ENCODE assay signal across 8 mouse cellular contexts in genomic region chr9:109931257-109932171, GRCm38 (mm10). TPM values are rescaled to one million over a fixed set of nuclear protein-coding genes. Genes with fewer than 3 reads are reported as not detected.
DNase-seq lines count a peak whose midpoint lies in the region; ATAC-seq and TF ChIP-seq lines count a peak whose summit lies in the region.

TSS of gene Map4 (plus strand) at chr9:109931460.

- peak; percentile 90 for DNase-seq in MEL-GATA-1-ER (ENCODE audit: extremely low read depth, low read depth)
- peak; percentile 98 for DNase-seq in cerebellum, adult 8-10 months
- peak; percentile 97 for DNase-seq in hindbrain, embryonic 10.5 days (ENCODE audit: low spot score)
- DNase-seq in layer of hippocampus, adult 9-11 months = peak; percentile 99
- DNase-seq in lung, postnatal 0 days (ENCODE audit: low spot score) = peak; percentile 98
- DNase-seq in ovary, postnatal 14 days (ENCODE audit: low spot score) = peak; percentile 93
- peak; percentile 97 for DNase-seq in thymus, postnatal 14 days

- no peaks in the 10 kb centered on the region for H3K27me3 ChIP-seq in hindbrain, embryonic 10.5 days (ENCODE audit: insufficient read depth, poor library complexity, severe bottlenecking)
- no peaks in the 10 kb centered on the region for H3K27me3 ChIP-seq in lung, postnatal 0 days (replicated peaks; ENCODE audit: insufficient read depth, low read length)

- H3K9me3 ChIP-seq in hindbrain, embryonic 10.5 days = no peaks in the 10 kb centered on the region
- H3K9me3 ChIP-seq in lung, postnatal 0 days (ENCODE audit: low read length) = no peaks in the 10 kb centered on the region

- H3K4me1 ChIP-seq in hindbrain, embryonic 10.5 days (replicated peaks) = peaks cover 21% of the 10 kb centered on the region
- H3K4me1 ChIP-seq in lung, postnatal 0 days (ENCODE audit: insufficient read depth, low read depth, low read length) = no peaks in the 10 kb centered on the region

- peak; percentile 69 for TF ChIP-seq CTCF in lung, postnatal 0 days (IDR thresholded peaks at IDR 0.05)

- under 1% methylated on average over 94 of the region's 94 CpGs for WGBS in hindbrain, embryonic 10.5 days
- WGBS in lung, postnatal 0 days = under 1% methylated on average over 69 of the region's 94 CpGs

- H3K27ac ChIP-seq in hindbrain, embryonic 10.5 days = peak within 1 kb of the TSS; percentile 94
- H3K27ac ChIP-seq in lung, postnatal 0 days (ENCODE audit: low read length) = peak within 1 kb of the TSS; percentile 96

- H3K4me3 ChIP-seq in hindbrain, embryonic 10.5 days = peak within 1 kb of the TSS; percentile 81
- H3K4me3 ChIP-seq in lung, postnatal 0 days (ENCODE audit: low read depth, low read length) = peak within 1 kb of the TSS; percentile 93

- H3K9ac ChIP-seq in lung, postnatal 0 days (replicated peaks; ENCODE audit: low read depth) = peak within 1 kb of the TSS; percentile 92

- peak within 1 kb of the TSS; percentile 79 for H3K4me2 ChIP-seq in lung, postnatal 0 days (replicated peaks; ENCODE audit: low read depth, low read length)

- H3K36me3 ChIP-seq in hindbrain, embryonic 10.5 days = no peaks in the 10 kb centered on the region
- no peaks in the 10 kb centered on the region for H3K36me3 ChIP-seq in lung, postnatal 0 days (ENCODE audit: insufficient read depth, low read length)

- peak; percentile 95 for ATAC-seq in frontal cortex, adult (ENCODE audit: low TSS enrichment)
- peak; percentile 97 for ATAC-seq in lung, postnatal 0 days

- TF ChIP-seq EP300 in lung, postnatal 0 days (IDR thresholded peaks at IDR 0.05) = no peak

RNA-seq across cellular contexts. Expression of gene Map4, which starts in this region (rescaled TPM):
- polyA plus RNA-seq in hindbrain, embryonic 10.5 days (2016; fragmentation: Nextera tagmentation; extraction: Ambion mirVana) = 71.6 and 96.3 TPM in 2 replicates
- polyA plus RNA-seq in lung, postnatal 0 days (2015; fragmentation: Nextera tagmentation; extraction: Ambion mirVana) = 35.6 and 36.9 TPM in 2 replicates

Comparison
In these comparisons a context has a peak if more than half of its experiments do, and no peak if none do; other contexts are left out.
1. Peak in every context shown above with its lines: DNase-seq, ATAC-seq, H3K4me3 ChIP-seq and H3K27ac ChIP-seq.